Mouse (Mus musculus) heart, postnatal 10 days (tissue): ENCODE results near the gene Hopx. TPM values are rescaled to one million over a fixed set of nuclear protein-coding genes. Genes with fewer than 3 reads are reported as not detected.
"Not testable (repeated sequence)": the region's sequence is repeated elsewhere in the genome, so short reads cannot be mapped to it uniquely, and the experiment has no call there.

ENCODE experiments used
- DNase-seq, 2 experiments: peaks; one replicate each; pipeline ENCODE4 v3.0.0; 2021
- intact Hi-C: fragments of 180-260 bp; cut with DNase I; formaldehyde crosslinking; loops from one replicate; pipeline ENCODE4 v1.15.1; 2025
- total RNA-seq, 2 experiments: library from RNA; stranded (reverse); gene quantifications; 2 replicates each; pipeline ENCODE4 v1.2.3; 2021

Gene Hopx
- total RNA-seq, 2 experiments from 2014 or later, result 498 to 553 TPM

DNA sequence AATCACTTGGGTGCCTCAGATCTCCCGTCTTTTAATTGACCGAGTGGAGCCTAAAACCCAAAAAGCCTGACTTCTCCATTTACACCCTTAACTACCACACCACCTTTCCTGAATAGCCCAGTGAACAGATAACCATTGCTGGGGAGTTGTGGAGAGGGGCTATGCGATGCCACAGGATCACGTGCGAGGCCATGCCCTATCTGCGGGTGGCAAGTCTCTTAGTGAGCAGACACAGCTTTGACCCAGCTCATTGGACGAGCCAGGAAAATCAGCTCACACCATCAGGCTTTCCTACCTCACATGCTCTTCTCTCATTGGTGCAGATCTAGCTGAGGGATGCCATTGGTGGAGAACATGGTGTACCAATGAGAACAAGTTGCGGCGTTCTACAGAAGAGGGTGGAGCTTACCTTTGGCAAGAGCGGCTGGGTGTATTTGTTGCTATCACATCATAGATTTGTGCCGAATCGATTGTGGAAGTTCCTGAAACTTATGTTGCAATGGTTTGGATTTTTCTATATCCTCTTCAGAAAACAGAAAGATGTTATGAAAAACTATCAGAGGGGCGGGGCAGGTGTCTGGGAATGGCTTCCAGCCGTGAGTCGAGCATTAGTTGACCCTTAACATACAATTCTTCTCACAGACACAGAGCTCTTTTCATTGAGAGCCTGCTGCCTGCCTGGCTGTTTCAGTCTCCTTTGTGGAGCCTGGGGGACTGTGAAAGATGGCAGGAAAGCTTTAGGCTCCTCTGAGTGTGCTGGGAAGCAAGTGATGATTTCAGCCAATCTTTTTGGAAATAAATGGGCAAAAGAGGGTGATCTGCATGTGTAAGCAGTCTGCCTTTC lies 12.2 kb downstream of the Hopx start:
- intact Hi-C loops, result no loop called here
- DNase-seq, result no peak

DNA sequence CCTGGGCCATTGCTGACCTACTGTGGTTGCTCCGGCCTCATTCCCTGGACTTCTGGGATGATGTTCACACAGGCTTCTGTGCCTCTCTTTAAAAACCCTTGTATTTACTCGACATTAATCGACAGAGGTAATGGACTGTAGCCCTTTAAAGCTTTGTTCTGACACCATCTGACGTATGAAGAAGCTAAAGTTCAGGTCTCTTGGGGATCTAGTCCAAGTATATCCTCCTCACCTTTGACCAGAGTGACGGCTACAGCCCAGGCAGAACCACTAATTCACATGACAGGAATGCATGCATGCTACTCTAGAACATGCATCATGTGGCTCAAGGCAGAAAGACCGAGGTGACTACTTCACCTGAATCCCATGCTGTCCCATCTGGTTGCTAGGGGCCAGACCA lies 14.2 kb downstream of the Hopx start:
- intact Hi-C loops, result no loop called here
- no peak for DNase-seq

DNA sequence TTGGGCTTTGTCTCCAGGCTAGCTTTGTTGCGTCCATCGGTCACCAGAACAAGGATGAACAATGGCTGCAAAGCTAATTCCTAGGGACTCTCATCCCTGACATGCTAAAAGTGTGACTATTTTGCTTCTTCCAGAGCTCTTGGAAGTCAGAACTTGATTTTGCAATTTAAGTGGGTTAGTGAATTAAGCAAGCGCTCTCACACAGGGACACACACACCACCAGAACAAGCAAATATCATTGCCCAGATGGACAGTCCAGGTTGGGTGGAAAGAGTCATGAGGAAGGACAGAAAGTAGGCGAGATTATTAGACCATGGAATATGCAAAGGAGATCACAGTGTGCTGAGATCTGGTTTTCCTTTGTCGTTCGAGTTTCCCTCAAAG lies 14.9 kb downstream of the Hopx start:
- no peak for DNase-seq
- intact Hi-C loops, result no loop called here

DNA sequence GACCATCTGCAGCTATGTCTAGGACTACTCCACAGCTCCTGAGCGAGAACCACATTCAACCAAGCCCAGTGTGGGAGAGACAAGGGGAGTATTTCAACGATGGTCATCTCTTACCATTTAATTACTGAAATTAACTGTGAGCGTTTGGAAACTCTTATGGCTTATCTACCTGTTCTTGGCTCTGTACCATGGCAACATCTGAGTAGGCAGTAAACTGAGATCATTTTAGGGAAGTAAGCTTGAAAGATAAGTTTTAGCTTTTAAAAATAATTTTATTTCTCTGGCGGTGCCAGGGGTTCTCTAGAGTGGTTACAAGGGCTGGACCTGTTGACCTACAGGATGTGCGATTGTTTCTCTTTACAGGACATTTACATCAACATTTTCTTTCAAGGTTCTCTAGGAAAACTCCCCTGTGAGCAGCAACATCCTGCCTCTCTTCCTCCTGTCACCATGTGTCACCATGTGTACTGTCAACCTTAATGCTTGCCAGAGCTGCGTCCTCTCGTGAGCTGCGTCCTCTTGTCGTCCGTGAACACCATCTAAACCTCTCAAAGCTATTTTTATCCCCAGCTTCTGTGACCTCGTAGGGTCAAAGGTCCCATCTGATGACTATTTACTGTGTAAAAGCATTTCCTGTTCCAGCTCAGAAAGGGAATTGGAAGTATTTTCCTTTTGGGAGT lies 15.5 kb downstream of the Hopx start:
- peak; percentile 60 to 62 for DNase-seq
- intact Hi-C loops, result no loop called here

DNA sequence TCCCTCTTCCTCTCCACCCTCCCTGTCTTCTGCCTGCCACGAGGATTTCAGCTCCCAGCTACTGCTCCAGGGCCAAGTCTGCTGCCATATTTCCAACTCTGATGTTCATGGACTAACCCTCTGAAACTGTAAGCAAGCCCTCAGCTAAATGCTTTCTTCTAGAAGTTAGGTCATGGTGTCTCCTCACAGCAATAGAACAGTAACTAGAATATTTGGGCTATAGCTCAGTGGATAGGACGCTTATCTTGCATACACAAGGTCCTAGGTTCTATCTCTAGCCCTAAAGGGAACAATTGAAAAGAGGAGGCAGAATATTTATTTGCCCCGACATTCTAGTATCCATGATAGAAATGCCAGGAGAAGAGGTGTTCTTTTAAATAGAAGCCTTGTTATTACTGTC lies 16.0 kb downstream of the Hopx start:
- intact Hi-C loops, result no loop called here

GRCm38 (mm10) chr5:77097686-77098085 lies 17.2 kb downstream of the Hopx start:
- intact Hi-C loops, result no loop called here
- DNase-seq, result no peak

More for the DNA sequence above, 16.0 kb downstream of the Hopx start:
- no peak for DNase-seq

- DNase-seq, intact Hi-C loops: not testable (repeated sequence)
Observed at GRCm38 (mm10) chr5:77096194-77096593, 18.7 kb downstream of the Hopx start.

DNA sequence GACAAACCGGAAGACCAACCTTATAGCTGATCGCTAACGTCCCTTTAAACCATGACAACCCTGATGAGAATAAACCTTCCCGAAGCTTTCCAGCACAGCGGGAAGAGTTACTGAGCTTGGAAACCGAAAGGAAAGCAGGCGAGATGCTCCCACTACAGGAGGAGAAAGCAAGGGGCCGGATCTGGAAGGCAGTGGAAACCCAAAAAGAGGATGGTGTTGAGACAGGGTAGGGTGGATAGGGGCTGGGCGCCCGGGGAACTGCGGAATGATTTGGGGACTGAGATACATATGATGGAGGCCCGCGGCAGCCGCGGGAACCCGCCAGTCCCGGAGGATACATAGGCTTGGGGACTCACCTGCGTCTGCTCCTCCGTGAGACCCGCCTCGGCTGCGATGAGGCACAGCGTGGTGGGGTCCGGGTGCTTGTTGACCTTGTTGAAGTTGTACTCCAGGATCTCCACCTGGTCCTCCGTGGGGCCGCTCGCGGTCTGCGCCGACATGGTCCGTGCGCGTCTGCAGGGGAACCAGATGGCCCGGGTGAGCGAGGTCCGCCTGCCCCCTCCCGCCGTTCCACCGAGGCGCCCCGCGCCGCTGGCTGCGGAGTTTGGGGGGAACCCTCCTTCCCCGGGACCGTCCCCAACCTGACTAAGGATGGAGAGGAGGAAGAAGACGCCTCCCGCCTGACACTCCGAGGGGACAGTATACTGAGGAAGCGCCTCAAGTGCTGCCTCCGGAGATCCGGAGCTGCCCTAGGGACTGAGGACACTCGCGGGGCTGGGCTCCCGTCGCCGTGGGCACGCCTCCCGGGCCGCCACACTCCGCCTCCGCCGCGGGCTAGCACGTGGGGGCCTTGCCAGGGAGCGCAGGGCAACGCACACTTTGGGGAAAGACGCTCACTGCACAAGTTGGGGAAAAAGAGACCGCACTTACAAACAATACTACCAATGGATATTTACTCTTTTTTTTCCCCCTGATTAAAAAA lies 20.1 kb downstream of the Hopx start:
- intact Hi-C loops, result loop anchor here (2.0 to 5.0 kb wide), 2 partner anchors 20 to 38 kb away; partner anchors contain the start of gene Hopx
- peak; percentile 86 to 90 for DNase-seq

DNA sequence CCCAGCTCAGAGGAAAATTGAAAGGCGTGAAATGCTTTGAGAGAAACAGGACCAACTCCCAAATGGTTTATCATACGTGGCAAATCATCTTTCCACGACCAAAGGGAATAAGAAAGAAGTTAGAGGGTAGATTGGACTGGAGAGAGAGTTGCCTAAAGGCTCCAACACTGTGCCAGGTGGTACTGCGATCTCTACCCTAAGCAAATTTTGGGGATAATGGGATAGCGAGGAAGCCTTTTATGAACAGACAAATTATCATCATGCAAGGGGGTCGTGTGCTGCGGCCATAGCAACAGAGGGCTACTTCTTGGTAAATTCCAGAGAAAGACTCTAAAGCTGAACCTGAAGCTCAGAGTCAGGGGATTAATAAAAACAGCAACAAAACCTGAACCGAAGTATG lies 21.0 kb downstream of the Hopx start:
- intact Hi-C loops, result loop anchor here (2.0 to 5.0 kb wide), 2 partner anchors 21 to 38 kb away; partner anchors contain the start of gene Hopx
- no peak for DNase-seq

- intact Hi-C loops, result loop anchor here (5.0 kb wide), 1 partner anchor 40 kb away; no protein-coding TSS in a partner anchor
Observed at GRCm38 (mm10) chr5:77092531-77092930, 22.4 kb downstream of the Hopx start.

GRCm38 (mm10) chr5:77091923-77092322 lies 23.0 kb downstream of the Hopx start:
- DNase-seq, result no peak
- intact Hi-C loops, result loop anchor here (5.0 kb wide), 1 partner anchor 40 kb away; no protein-coding TSS in a partner anchor

More at GRCm38 (mm10) chr5:77092531-77092930, 22.4 kb downstream of the Hopx start:
- DNase-seq, result no peak

- intact Hi-C loops, result loop anchor here (5.0 kb wide), 1 partner anchor 42 kb away; no protein-coding TSS in a partner anchor
- DNase-seq, result peak; percentile 45 to 53
Observed at GRCm38 (mm10) chr5:77090521-77091096, 24.3 kb downstream of the Hopx start.

GRCm38 (mm10) chr5:77089901-77090300 lies 25.0 kb downstream of the Hopx start:
- intact Hi-C loops, result loop anchor here (1.0 to 5.0 kb wide), 3 partner anchors 42 to 122 kb away; partner anchors contain the start of gene Spink2
- DNase-seq, result no peak

DNA sequence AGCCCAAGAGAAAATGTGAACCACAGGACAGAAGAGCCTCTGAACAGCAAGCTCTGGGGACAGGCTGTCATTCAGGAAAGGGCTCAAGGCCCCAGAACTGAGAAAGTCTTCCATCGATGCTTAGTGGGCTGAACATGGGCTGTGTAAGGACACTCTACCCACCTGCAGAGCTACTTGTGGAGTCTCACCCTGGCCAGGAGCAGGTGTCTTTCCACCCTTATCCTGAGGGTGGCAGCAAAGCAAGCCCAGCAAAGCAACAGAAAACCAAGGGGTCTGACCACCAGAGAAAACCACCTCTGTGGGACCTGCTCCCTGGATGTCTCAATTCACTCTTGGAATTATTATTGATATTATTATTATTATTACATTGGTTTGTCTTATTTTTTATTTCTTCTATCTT lies 25.6 kb downstream of the Hopx start:
- intact Hi-C loops, result loop anchor here (1.0 to 5.0 kb wide), 2 partner anchors 81 to 123 kb away; partner anchors contain the start of gene Spink2

DNA sequence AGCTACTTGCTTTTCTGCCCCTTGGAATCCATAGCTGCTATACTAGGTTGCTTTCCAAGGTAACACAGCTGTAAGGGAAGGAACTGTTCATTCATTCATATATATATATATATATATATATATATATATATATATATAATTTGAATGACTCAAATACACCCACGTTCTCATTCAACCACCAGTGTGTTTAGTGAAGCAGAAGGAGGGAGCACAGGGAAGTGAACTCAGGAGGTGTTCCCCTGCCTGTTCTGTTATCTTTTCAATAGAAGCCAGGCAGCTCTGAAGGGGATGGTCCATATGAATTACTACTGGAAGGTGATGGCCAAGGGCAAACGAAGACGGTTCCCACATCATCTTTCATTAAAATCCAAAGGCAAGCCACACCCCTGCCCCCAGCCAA lies 27.8 kb downstream of the Hopx start:
- intact Hi-C loops, result loop anchor here (5.0 kb wide), 1 partner anchor 125 kb away; the partner anchor contains the start of gene Spink2
- no peak for DNase-seq

More for the DNA sequence above, 25.6 kb downstream of the Hopx start:
- DNase-seq, result peak; percentile 75 to 79

GRCm38 (mm10) chr5:77086541-77086940 lies 28.4 kb downstream of the Hopx start:
- intact Hi-C loops, result loop anchor here (5.0 kb wide), 1 partner anchor 126 kb away; the partner anchor contains the start of gene Spink2
- DNase-seq, result no peak

- DNase-seq, result no peak
- intact Hi-C loops, result loop anchor here (5.0 kb wide), 1 partner anchor 126 kb away; the partner anchor contains the start of gene Spink2
Observed at GRCm38 (mm10) chr5:77085753-77086450, 29.0 kb downstream of the Hopx start.

DNA sequence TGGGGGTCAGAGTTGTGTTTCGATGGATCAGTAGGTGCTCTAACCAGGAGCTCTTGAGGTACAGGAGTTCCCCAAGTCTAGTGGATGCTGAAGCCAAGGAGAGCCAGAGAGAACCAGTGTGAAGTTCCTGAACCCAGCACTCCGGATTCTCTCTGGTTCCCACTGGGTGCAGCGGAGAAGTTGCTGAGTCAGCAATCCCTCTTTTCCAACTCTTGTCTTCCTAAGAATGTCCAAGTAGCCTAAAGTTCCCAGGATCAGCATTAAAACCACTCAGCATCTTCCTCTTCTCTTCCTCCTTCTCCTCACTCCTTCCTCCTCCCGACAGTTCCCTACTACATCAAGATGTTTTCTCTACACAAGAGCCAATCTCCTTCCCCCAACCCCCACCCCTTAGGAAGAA lies 30.5 kb downstream of the Hopx start:
- DNase-seq, result no peak
- intact Hi-C loops, result no loop called here

- intact Hi-C loops, result no loop called here
- no peak for DNase-seq
Observed at GRCm38 (mm10) chr5:77082735-77083134, 32.2 kb downstream of the Hopx start.
